In the genomic region with DNA sequence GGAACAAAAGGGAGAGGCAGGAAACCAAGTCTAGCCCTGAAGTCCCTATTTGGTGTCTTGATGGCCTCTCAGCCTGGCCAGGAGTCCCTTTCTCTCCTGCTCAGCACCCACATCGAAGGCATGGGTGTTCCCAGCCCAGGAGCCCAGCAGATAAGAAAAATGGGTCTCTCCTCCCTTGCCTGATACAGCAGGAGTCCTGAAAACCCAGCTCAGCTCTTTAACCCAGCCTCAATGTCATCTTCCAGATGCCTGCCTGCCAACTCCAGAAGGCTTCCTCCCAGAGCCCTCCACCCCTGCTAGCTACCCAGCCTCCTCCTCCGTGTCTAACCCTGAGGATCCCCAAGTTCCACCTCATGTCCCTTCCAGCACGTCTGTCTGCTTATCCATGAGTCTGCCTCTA, we compare ENCODE assay signal across 19 mouse cellular contexts. TPM values are rescaled to one million over a fixed set of nuclear protein-coding genes. Genes with fewer than 3 reads are reported as not detected.
DNase-seq lines count a peak whose midpoint lies in the region.
"Had no signal": no experiment of that assay in that cellular context is flagged by ENCODE, and none has a peak within 500 bp of the region (broad histone marks: within the 10 kb centered on the region; RNA-seq: fewer than 3 reads in every experiment).

No protein-coding gene starts in this region.

- peaks cover 25% of the 10 kb centered on the region for H3K27me3 ChIP-seq in heart, embryonic 10.5 days (ENCODE audit: insufficient read depth, poor library complexity, severe bottlenecking)
- H3K27me3 ChIP-seq: embryonic facial prominence, embryonic 13.5 days had no signal

- no peaks in the 10 kb centered on the region for H3K36me3 ChIP-seq in heart, embryonic 10.5 days
- H3K36me3 ChIP-seq: embryonic facial prominence, embryonic 13.5 days; G1E; heart, embryonic 15.5 days; limb, embryonic 13.5 days had no signal

- 58% methylated on average over 3 of the region's 3 CpGs for WGBS in heart, embryonic 10.5 days

- peak; percentile 58 for DNase-seq in heart, embryonic 10.5 days (ENCODE audit: low spot score)
- no peak for DNase-seq in heart, postnatal 10 days
- DNase-seq in ovary, adult 18-20 months (ENCODE audit: low spot score), result peak; percentile 0
- no peak for DNase-seq in ovary, postnatal 10 days (ENCODE audit: low spot score)
- DNase-seq in urinary bladder, postnatal 25 days (ENCODE audit: low spot score), result peak; percentile 2
- DNase-seq in urinary bladder, postnatal 36 days (ENCODE audit: low spot score in 2 of 2), result no peak
- peak; percentile 12 to 53 for DNase-seq in urinary bladder, postnatal 4 days (ENCODE audit: low spot score in 2 of 2)
- DNase-seq in frontal cortex, adult 2 months (ENCODE audit: extremely low spot score in 1 of 2, low spot score in 1 of 2), result no peak
- DNase-seq: adrenal gland, postnatal 14 days; cerebellum, adult 8-10 months; lung, adult 2 months; thymus, adult 18-20 months had no signal

- no peak overlapping the region for H3K27ac ChIP-seq in heart, embryonic 10.5 days
- H3K27ac ChIP-seq: embryonic facial prominence, embryonic 13.5 days; heart, embryonic 15.5 days; hindbrain, embryonic 14.5 days; left cerebral cortex, adult 2 months; limb, embryonic 13.5 days had no signal

- H3K4me1 ChIP-seq in heart, embryonic 10.5 days, result no peaks in the 10 kb centered on the region
- H3K4me1 ChIP-seq: embryonic facial prominence, embryonic 13.5 days had no signal

- no peaks in the 10 kb centered on the region for H3K9me3 ChIP-seq in heart, embryonic 10.5 days
- H3K9me3 ChIP-seq: heart, embryonic 15.5 days had no signal

- intact Hi-C loops in heart, postnatal 10 days (cut with DNase I), result no loop called here

- H3K4me3 ChIP-seq in heart, embryonic 10.5 days, result no peak overlapping the region
- H3K4me3 ChIP-seq: embryonic facial prominence, embryonic 13.5 days; heart, embryonic 15.5 days; left cerebral cortex, adult 2 months; limb, embryonic 13.5 days had no signal

RNA-seq across cellular contexts. Expression of a gene that starts 1.5 kb away (rescaled TPM):
- polyA plus RNA-seq in heart, embryonic 10.5 days (2016; fragmentation: Nextera tagmentation; extraction: Ambion mirVana), result not detected in 2 replicates
- total RNA-seq in heart, postnatal 10 days (2021), result under 1 TPM; 0.25 to 0.41 TPM
- 0.40 and 1.1 TPM in 2 replicates for polyA plus RNA-seq in frontal cortex, adult 2 months (2012; rRNA removed)
- polyA plus RNA-seq: G1E had no signal

RNA-seq across cellular contexts. Expression of a gene that starts 59.1 kb away (rescaled TPM):
- 1.4 and 1.9 TPM in 2 replicates for polyA plus RNA-seq in heart, embryonic 10.5 days (2016; fragmentation: Nextera tagmentation; extraction: Ambion mirVana)
- 10 to 100 TPM; 55.1 to 57.2 TPM for total RNA-seq in heart, postnatal 10 days (2021)
- 40.4 and 57.2 TPM in 2 replicates for polyA plus RNA-seq in frontal cortex, adult 2 months (2012; rRNA removed)
- total RNA-seq: neutrophil, adult 5-6 weeks had no signal
- polyA plus RNA-seq: G1E had no signal

Comparison
In these comparisons a context has a peak if more than half of its experiments do, and no peak if none do; other contexts are left out.
1. DNase-seq: peak in heart, embryonic 10.5 days (single experiment), ovary, adult 18-20 months (single experiment), urinary bladder, postnatal 25 days (single experiment) and urinary bladder, postnatal 4 days (2 of 2); none in heart, postnatal 10 days (0 of 2), ovary, postnatal 10 days (single experiment), urinary bladder, postnatal 36 days (0 of 2) and frontal cortex, adult 2 months (0 of 2).
2. RNA of a gene that starts 59.1 kb away (polyA plus RNA-seq): 40.4 to 57.2 TPM in frontal cortex, adult 2 months; 1.4 to 1.9 TPM in heart, embryonic 10.5 days; every median in the first group is over 10 times any median in the second.